Mouse (Mus musculus) kidney, adult 18-20 months (tissue): ENCODE results near the gene Ccdc13.
A peak's percentile ranks its signal among the peaks of the same experiment; 100 is the strongest.

Source experiments
- DNase-seq: peaks from one replicate; pipeline ENCODE4 v3.0.0; 2021

Gene Ccdc13

DNA sequence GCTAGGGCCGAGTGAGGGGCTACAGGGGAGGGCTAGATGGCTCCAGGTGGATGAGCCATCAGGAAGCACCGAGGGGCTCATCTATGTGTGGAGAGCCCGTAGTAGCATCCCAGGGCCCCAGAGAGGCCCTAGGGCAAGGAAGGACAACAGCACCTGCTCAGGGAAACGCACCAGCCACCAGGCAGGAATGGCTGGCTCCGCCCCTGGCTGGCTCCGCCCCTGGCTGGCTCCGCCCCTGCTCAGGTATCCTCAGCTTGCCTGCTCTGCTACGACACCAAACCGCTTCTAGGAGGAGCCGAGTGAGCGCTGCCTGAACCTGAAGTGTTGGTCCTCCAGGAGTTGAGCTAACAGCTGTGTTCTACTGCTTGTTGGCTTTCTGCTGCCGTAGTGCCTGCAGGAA, 41.5 kb downstream of the Ccdc13 start:
- DNase-seq: peak; percentile 67

DNA sequence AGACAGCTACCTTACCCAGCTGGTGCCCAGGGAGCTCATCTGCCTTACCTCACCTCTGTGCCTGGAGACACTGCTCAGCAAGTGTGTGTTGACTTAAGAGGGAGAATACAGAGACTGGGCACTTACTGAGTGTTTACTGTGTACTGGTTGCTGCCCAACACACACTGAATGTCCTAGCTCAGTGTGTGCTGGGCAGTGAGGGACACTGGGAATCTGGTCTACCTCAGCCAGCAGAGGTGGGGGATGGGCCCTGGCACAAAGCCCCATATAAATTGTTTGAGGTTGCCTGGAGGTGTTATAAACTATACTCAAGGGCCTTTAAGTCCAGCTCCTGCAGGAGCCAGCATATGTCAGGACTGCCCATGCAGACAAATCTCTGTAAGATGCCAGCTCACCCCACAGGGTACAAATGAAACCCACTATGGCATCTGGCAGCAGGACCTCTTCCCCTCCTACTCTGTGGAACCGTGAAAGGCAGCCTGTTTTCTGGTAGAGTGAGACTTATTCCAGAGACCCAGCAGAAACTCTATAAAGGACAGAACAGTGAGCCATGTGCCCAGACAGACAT, 44.2 kb downstream of the Ccdc13 start:
- DNase-seq: peak; percentile 61

DNA sequence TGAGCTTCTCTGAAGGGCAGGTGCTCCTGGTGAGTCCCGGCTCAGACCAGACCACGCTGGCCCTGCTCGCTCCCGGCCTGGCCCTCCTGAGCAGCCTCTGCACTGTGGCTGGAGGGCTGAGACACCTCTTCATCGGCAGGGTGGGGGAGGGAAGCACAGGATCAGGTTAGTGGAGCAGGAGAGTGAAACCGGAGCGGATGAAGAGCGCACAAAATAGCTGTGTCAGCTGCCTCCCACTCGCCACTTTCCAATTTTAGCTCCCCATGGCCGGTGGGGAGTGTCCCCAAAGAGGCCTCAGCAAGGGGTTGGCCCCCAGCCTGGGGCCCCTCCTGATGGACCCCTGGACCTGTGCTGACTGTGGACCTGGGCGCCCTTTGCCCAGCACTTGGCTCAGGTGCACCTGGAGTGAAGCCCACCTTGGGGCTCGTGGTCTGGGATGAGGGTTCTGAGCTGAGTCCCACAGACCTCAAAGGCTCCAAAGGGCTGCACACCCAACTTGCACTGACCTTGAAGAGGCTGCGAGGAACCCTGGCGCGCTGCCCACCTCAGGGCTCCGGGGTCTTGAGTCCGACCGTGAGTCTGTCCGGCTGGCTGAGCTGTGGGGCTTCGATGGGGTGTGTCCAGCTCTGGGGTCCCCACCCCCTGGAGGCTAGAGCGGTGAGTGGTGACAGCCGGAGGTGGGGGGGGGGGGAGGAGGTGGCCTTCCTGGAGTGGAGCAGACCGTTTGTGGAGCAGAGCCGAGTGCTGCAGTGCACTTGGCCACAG, 47.3 kb downstream of the Ccdc13 start, which contains the start of gene Hhatl:
Hhatl (minus strand) TSS at position 751 of the 765 bp plus-strand sequence.
- DNase-seq: peak; percentile 25

DNA sequence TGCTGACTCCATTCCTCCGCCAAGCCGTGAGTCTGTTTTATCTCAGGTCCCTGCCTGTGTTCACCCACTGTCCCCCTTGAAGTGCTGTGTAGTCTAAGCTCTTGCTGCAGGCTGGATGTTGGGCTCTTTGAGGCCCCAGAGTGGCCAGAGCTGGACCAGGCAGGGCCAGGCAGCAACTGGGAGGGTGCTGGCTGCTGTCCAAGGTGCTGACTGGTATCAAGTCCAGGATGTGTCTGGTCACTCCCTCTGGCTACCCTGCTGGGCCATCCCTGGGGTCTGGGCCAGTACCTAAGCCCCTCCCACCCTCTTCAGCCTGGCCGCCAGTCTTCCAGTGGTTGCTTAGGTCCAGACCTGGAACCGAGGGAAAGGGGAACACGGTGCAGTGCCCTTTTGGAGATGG, 48.1 kb downstream of the Ccdc13 start:
- DNase-seq: peak; percentile 70

DNA sequence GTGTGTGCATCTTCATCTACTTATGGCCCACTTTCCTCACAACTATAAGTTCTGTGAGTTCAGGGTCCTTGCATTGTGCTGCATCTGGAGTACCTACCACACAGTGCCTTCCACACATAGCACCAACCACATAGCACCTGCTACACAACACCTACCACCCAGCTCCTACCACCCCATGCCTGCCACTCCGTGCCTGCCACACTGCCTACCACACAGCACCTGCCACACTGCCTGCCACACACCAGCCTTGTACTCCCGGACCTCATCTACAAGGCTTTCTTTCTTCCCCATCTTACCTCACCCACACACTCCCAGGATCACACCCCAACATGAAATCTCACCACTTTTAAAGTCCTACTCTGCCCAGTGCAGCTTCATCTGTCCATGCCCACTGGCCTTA, 52.9 kb downstream of the Ccdc13 start:
- no peak for DNase-seq

DNA sequence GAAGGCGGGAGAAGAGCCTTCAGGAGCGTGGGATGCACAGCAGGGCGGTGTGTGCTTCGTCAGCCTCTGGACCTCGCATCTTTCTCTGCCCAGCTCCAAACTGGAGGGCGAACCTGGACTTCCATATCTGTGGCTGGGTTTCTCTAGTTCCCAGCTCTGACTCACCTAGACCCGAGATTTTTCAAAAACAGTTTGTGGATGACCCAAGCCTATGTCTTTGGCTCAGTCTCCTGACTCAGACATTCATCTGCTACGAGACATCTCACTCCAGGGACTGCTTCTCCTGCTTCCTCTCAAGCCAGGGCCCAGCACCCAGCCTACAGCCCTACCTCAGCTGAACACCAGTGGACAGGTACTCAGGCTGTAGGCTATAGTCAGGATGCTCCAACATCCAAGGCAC, 54.0 kb downstream of the Ccdc13 start:
- no peak for DNase-seq

DNA sequence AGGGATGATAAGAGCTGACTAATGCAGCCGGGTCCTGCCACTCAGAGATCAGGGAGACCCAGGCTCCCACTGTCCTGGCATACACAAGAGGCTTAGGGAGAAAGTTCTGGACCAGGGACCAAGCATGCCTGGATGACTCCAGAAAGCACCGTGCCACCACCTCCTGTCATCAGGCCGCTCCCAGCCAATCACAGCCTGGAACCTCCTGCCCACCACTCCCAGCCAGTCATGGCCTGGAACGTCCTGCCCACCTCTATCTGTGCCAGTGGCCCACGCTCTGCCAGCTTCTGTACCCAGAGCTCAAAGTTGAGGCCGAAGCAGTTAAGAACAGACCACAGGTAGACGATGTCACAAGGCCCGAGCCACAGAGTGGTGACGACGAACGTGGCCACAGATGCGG, 54.5 kb downstream of the Ccdc13 start:
- no peak for DNase-seq

DNA sequence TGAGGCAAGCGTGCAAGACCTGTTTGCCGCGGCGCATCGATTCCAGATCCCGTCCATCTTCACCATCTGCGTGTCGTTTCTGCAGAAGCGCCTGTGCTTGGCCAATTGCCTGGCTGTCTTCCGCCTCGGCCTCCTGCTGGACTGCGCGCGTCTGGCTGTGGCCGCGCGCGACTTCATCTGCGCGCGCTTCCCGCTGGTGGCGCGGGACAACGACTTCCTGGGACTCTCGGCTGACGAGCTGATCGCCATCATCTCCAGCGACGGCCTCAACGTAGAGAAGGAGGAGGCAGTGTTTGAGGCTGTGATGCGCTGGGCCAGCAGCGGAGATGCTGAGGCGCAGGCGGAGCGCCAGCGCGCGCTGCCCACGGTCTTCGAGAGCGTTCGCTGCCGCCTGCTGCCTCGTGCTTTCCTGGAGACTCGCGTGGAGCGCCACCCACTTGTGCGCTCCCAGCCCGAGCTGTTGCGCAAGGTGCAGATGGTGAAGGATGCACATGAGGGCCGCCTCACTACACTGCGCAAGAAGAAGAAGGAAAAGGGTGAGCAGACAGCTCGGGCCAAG, 61.1 kb downstream of the Ccdc13 start:
- no peak for DNase-seq

DNA sequence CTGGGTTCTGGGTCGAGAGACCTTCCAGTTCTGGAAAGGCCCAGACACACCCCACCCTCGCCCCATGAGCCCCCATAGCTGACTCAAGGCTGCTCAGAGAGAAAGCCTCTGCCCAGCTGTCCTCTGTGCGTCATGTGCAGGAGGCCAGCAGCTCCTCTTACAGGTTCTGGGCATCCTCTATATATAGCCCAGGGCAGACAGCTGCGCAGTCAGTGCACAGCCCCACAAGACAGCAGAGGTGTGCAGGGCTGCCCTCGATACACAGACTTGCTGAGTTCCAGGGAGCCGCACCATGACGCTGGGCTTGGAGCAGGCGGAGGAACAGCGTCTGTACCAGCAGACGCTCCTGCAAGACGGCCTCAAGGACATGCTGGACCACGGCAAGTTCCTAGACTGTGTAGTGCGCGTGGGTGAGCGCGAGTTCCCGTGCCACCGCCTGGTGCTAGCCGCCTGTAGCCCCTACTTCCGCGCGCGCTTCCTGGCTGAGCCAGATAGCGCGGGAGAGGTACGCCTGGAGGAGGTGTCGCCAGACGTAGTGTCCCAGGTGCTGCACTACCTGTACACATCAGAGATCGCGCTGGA, 61.7 kb downstream of the Ccdc13 start, which contains the start of gene Klhl40:
Klhl40 (plus strand) TSS at position 124 of the 582 bp plus-strand sequence.
- no peak for DNase-seq

DNA sequence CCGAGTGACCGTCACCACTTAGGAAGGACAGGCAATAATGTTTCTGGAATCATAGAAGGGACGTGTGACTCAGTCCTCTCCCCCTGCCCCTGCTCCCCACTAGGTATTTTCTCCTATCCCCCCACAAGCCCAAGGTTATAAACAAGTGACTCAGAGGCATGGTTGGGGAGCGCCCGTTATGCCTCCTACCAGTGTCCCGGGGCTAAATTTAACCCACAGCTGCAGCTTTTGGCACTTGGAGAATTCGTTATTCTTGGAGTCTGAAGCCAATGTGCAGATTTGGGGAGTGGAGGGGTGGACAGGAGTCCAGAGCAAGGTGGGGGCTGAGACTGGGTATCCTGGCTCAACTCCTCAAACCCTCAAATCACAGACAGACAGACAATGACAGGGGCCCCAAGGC, 62.8 kb downstream of the Ccdc13 start:
- no peak for DNase-seq

DNA sequence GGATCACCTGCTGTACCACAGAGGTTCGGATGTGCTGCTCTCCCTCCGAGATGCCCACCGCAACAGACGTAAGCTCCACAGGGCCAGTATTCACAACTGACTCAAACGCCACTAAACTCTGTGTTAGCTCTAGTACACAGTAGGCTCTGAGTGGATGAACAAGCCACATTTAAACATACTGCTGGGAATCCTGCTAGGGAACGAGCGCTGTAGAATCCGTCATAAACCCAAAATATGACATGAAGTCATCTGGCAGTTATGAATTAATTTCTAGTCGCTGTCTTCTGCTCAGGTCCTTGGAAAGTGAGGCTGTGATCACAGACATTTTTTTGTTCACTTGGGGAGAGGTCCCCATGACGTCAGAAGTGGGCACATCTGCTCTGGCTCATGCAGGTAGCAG, 63.3 kb downstream of the Ccdc13 start:
- no peak for DNase-seq

DNA sequence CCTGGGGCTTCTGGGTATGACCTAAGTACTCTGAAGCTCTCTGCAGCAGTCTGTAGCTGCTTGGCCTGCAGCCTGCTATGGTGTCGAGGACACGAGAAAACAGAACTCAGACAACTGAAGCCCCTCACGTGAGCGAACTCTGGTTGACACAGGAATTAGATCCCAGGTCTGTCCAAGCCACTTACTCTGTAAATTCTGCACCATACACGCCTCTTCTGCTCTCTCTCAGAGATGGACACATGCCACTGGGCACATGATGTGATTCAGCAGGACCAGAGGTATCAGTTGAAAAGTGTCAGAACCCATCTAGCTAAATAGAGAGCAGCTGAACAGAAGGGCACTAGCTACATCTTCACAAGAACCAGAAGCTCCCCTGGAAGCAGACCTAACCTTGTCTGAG, 66.8 kb downstream of the Ccdc13 start:
- no peak for DNase-seq

DNA sequence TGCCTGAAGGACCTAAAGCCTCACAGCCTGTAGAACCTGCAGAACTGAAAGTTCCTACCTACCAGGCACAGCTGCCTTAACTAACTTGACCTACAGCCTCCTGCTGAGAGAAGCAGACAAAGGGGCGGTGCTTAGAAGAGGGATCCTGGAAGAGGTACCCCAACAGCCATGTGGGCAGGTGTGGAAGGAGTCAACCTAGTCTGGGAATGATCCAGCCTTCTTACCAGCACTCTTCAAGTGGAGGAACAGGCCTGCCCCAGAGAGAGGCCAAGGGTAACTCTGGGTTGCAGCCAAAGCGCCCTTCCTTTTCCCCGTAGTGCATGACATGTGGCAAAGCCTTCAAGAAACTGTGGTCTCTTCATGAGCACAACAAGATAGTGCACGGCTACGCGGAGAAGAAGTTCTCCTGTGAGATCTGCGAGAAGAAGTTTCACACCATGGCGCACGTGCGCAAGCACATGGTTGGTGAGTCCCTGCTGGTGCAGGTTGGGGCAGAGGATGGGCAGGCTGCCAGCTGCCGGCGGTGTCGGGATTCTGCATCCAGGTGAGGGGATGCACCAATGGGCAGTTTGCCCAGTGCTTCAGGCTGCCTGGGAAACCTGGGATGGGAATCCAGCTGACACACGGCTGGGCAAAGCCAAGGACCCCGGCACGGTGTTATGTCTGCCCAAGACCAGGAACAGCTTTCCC, 74.0 kb downstream of the Ccdc13 start:
- no peak for DNase-seq

DNA sequence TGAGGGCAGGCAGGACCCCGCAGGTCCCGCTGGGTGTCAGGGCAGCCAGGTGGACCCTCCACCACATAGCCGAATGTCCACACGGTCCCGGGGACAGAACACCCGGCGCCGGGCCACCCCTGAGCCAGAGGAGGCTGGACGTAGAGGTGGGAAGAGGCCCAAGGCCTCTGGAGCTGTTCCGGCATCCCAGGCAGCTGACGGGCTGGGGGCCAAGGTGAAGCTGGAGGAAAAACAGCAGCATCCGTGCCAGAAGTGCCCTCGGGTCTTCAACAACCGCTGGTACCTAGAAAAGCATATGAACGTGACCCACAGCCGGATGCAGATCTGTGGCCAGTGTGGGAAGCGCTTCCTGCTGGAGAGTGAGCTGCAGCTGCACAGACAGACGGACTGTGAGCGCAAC, 75.5 kb downstream of the Ccdc13 start:
- no peak for DNase-seq

DNA sequence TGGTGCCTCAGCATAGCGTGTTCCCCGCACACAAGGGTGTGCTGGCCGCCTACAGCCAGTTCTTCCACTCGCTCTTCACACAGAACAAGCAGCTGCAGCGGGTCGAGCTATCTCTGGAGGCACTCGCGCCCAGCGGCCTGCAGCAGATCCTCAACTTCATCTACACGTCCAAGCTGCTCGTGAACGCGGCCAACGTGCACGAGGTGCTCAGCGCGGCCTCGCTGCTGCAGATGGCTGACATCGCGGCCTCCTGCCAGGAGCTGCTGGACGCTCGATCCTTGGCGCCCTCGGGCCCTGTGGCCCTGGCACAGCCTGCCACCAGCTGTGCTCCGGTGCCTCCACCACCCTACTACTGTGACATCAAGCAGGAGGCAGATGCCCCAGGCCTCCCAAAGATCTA, 76.5 kb downstream of the Ccdc13 start:
- no peak for DNase-seq

DNA sequence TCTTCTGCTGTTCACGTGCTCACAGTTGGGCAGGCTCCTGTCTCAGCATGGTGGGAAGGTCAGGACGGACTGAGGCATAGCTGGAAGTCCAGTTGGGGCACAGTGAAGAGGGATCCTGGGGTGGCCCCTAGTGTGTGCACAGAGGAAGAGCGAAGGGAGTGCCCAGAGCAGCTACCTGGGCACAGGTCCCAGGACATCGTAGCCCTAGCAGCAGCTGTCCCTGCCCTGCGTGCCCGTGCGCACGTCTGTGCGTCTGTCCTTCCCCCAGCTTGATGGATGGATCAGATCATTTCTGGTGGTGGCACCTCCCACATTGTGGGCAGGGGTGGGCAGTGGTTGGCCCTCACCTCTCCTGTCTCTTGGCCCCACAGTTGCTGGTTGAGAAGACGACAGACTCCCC, 77.0 kb downstream of the Ccdc13 start:
- no peak for DNase-seq

DNA sequence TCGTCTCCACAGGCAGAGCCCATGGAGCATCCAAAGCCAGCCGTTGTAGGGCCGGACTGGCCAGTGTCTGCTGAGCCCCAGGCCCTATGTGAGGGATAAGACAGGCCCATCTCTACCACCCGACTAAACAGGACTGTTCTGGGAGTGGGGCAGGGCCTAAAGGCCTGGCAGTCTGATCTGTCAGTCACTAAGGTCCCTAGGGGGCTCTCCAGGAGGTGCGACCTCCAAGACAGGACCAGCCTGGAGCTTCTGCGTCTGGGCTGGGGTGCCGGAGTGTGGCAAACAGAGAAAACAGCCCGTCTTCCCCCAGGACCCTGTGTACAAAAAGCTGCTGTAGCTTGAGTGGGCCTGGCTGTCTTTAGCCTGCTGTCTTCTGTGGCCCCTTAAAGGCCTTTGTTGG, 77.5 kb downstream of the Ccdc13 start:
- no peak for DNase-seq

DNA sequence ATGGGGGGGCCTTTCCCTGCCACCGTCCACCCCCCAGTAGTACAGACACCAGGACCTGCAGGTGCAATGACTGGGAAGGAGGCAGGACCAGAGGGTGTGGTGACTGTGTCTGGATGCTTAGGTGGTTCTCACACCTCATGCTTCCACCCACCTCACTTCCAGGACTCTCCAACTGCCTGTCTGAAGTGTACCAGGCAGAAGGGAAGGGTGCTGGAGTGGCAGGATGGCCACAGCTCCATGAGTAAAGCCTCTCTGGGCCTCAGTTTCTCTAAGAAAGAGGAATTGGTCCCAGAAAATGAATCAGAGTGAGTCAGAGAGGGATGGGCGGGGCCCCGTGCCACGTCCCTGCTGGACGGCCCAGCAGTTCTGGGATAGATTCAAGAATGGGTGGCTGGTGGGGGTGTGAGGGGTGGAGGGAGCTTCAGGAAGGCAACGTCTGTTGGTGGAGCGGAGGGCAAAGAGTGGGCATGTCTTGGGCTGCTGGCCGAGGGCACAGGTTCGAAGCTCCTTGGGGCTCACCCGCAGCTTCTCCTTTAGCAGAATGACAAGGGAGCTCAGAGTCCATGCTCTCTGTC, 78.1 kb downstream of the Ccdc13 start:
- DNase-seq: no peak

DNA sequence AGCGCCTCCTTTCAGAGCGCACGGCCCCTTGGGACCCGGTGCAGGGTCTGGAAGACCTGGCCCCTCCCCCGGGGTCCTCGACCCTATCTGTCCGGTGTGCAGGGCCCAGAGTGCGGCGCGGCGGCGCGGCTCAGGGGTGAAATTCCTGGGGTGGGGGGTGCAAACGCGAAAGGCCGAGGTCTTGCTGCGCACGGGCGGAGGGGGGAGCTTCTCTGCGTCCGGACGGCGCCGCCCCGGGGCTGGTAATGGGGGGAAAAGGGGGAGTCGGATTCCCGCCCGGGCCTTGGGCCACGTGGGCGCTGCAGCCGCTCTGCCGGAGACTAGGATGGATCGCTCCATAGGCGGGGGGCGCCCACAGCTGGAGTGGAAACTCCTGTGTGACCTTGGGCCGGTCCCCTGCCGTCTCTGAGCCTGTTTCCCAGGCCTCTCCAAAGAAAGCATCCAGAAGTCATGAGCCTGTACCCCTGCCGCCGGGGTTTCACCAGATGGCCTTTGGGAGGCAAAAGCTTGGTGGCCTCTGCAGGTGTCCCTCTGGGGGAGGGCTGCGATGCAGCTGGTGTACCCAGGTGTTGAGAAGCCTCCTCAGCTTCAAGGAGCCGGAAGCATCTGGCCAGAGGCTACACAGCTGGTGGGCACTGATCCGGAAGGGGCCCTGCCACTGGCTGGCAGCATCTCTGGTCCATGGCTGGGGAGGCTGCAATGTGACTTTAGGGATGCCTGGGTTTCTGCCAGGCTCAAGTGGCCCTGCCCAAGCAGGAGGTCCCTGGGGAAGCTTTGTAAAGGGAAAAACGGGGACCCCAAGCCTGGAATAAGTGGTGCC, 78.8 kb downstream of the Ccdc13 start:
- peak; percentile 52 for DNase-seq

DNA sequence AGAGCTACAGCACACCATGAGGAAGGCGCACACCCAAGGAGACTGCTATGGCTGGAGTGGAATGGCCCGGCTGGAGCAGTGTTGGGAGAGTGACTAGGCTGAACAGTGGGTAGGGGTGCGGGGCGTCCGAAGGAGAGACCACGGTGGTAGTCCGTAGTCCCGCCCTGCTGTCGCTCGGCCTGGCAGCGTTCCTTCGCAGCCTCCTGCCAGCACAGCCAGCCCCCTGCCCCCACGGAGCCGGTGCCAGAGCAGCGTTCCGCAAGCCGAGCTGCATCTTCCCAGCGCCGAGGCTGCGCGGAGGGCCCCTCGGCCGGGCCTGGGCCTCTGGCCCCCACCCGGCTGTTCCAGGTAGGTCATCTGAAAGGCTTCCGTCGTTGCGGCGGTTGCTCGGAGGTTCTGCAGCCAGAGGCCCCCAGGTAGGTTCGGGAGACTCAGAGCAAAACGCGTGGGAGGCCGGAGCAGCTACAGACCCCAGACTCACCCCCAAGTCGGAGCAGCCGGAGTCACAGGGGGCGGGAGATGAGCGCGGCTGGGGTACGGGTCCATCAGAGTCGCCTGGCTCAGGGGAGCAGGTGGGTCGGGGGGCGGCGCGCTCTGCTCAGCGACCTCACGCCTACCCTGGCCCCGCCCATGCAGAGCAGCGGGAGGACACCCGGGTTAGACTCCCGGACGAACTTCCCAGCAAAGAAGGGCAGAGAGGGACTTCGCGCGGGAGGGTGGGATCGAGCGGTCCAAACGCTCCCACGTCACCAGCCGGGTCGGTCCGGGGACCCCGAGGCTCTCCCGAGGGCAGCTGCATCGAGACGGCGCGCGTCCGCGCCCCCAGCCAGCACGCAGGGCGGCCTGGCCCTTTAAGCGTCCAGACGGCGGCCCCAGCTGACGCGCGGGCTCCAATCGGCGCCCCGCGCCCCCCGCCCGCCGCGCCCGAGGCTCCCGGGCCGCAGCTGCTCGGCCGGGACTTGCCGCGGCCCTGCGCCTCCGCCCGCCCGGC, 79.9 kb downstream of the Ccdc13 start, which contains the start of gene Zfp651:
Zfp651 (plus strand) TSS at position 240 of the 991 bp plus-strand sequence.
- DNase-seq: peak; percentile 54
